Mouse (Mus musculus): ENCODE results near the gene Ripor2.

DNA sequence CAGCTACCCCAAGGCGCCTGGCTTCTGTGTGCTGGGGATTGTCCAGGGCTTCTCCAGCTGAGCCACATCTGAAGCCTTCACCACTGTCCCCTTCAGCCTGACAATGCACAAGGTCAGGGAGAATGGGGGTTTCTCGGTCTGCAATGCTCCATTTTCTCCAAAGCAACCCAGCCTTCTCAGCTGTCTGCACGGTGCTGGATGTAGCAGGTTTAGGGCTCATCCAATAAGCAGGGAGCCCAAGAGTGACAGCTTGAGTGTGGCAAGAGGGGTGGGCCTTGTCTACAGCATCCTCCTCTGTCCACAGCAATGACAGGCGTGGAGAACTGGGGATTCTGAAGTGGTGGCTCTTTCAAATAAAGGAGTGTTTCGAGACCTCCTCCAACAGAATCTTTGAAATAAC, 23.8 kb downstream of the Ripor2 start:
- TF ChIP-seq POLR2A (IDR thresholded peaks at IDR 0.05; ENCODE audit: borderline replicate concordance, control insufficient read depth, low read depth, low read length) = no peak
- no peak for TF ChIP-seq CTCF (IDR thresholded peaks at IDR 0.05; ENCODE audit: control insufficient read depth, insufficient read depth, low read length)

Measured in bone marrow, adult 2 months (tissue).